Mouse (Mus musculus) kidney, postnatal 14 days (tissue): Measurements from ENCODE around the gene Yif1a.

ENCODE experiments used
- DNase-seq: peaks from one replicate; pipeline ENCODE4 v3.0.0; 2022; ENCODE audit warnings: mixed read lengths

Yif1a gene

GRCm38 (mm10) chr19:5087884-5088728 is at the start of gene Yif1a:
Yif1a (plus strand) TSS chr19:5088538.
- peak; percentile 98 for DNase-seq

GRCm38 (mm10) chr19:5038709-5039156 is 49.6 kb upstream of the Yif1a start, which contains the start of the genes B4gat1 and AC124502.3:
B4gat1 (plus strand) TSS chr19:5038826.
AC124502.3 (plus strand) TSS chr19:5038891.
- peak; percentile 93 for DNase-seq

GRCm38 (mm10) chr19:5039301-5040114 is 48.8 kb upstream of the Yif1a start:
- no peak for DNase-seq

GRCm38 (mm10) chr19:5040862-5041523 is 47.3 kb upstream of the Yif1a start, which contains the start of gene Brms1:
Brms1 (plus strand) TSS chr19:5041354.
- peak; percentile 95 for DNase-seq

- DNase-seq, result no peak
These were observed 46.8 kb upstream of the Yif1a start for GRCm38 (mm10) chr19:5041588-5041987.

GRCm38 (mm10) chr19:5045531-5045930 is 42.8 kb upstream of the Yif1a start:
- no peak for DNase-seq

- DNase-seq, result no peak
These were observed 39.9 kb upstream of the Yif1a start for GRCm38 (mm10) chr19:5048138-5049056.

GRCm38 (mm10) chr19:5049325-5049724 is 39.0 kb upstream of the Yif1a start:
- DNase-seq, result no peak

- peak; percentile 69 for DNase-seq
These were observed 38.1 kb upstream of the Yif1a start, which contains the start of gene Rin1 for GRCm38 (mm10) chr19:5050047-5050905. Rin1 (plus strand) TSS chr19:5050481.

GRCm38 (mm10) chr19:5051031-5051430 is 37.3 kb upstream of the Yif1a start:
- DNase-seq, result no peak

GRCm38 (mm10) chr19:5051515-5051914 is 36.8 kb upstream of the Yif1a start:
- DNase-seq, result no peak

- DNase-seq, result no peak
These were observed 36.0 kb upstream of the Yif1a start for GRCm38 (mm10) chr19:5052166-5052822.

GRCm38 (mm10) chr19:5052853-5053252 is 35.5 kb upstream of the Yif1a start:
- DNase-seq, result no peak

- DNase-seq, result peak; percentile 50
These were observed 34.4 kb upstream of the Yif1a start for GRCm38 (mm10) chr19:5053909-5054308.

- peak; percentile 60 for DNase-seq
These were observed 32.1 kb upstream of the Yif1a start for GRCm38 (mm10) chr19:5056251-5056650.

- no peak for DNase-seq
These were observed 30.2 kb upstream of the Yif1a start for GRCm38 (mm10) chr19:5057876-5058775.

GRCm38 (mm10) chr19:5058801-5059771 is 29.3 kb upstream of the Yif1a start:
- DNase-seq, result peak; percentile 52
